Mouse (Mus musculus) fibroblast of lung, adult 2 months (primary cell): ENCODE measurements around the gene Tec.

Experiments
- DNase-seq: peaks from one replicate; pipeline ENCODE4 v3.0.0-alpha.2; 2011; ENCODE audit warnings: low read depth

The Tec gene

GRCm38 (mm10) chr5:72783123-72783522 is 85.2 kb downstream of the Tec start:
- no peak for DNase-seq

GRCm38 (mm10) chr5:72781776-72782175 is 86.5 kb downstream of the Tec start:
- no peak for DNase-seq

GRCm38 (mm10) chr5:72776595-72776994 is 91.7 kb downstream of the Tec start:
- no peak for DNase-seq

- DNase-seq, result no peak
Observed at GRCm38 (mm10) chr5:72776127-72776526, 92.2 kb downstream of the Tec start.

DNA sequence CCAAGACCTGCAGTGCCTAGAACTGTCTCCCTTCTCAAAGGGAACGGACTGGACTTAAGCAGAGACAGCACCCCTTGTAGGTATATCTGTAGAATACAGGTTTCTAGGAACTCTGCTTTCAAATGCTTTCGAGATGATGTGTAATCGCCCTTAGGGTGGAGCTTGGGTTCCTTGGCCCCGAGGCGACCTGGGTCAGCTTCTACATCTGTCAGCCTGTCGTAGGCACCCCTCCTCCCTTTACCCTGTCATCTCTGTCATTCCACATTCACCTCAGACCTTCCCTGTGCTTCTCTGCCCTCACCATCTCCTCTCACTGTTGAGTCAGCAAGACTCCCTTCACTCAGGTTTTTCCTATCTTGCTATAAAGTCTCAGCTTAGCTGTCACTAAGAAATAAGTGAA is 98.4 kb downstream of the Tec start:
- DNase-seq, result no peak

GRCm38 (mm10) chr5:72763546-72763945 is 104.7 kb downstream of the Tec start:
- no peak for DNase-seq

- no peak for DNase-seq
Observed at GRCm38 (mm10) chr5:72763025-72763424, 105.3 kb downstream of the Tec start.

GRCm38 (mm10) chr5:72761758-72762157 is 106.5 kb downstream of the Tec start:
- DNase-seq, result no peak

DNA sequence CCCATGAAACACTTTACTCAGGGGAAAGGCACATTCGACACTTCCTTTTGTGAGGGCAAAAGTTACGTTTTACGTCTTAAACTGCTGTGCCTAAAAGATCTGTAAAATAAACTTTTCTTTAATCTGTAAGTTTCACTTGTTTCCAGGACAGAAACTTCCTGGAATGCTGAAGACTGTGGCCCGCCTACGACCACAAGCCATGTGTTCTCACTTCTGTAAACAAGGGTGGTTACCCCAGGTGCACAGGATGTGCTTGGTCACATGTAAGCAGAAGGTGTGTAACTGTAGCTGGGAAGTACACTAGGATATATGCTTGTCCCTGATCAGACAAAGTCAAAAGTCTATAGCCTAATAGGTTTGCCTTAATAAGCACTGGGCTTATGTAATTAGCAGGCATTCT is 107.0 kb downstream of the Tec start:
- no peak for DNase-seq

- DNase-seq, result no peak
Observed at GRCm38 (mm10) chr5:72758925-72759924, 109.1 kb downstream of the Tec start.

GRCm38 (mm10) chr5:72757155-72757773 is 111.0 kb downstream of the Tec start:
- peak; percentile 20 for DNase-seq

GRCm38 (mm10) chr5:72755941-72756340 is 112.3 kb downstream of the Tec start:
- DNase-seq, result no peak

- DNase-seq, result no peak
Observed at GRCm38 (mm10) chr5:72755035-72755434, 113.2 kb downstream of the Tec start.

DNA sequence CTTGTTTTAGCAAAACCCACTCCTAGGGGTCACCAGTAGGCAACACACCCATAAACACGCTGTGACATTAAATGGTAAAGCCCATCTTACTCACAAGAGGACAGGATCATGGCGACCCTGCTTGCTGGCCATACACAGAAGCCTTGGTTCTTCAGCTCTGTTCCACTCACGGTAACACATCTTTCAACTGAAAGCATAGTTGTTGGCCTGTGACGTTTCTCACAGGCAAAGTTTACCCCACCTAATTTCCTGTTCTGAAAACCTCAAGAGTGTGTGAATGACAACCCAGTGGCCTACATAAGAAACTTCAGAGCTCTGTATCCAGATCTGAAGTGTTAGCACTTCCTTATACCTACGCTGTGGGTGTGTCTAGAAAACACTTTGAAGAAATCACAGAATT is 115.7 kb downstream of the Tec start, which contains the start of gene Txk:
Gene Txk (minus strand): TSS at position 193 of the 400 bp plus-strand sequence.
- DNase-seq, result no peak

DNA sequence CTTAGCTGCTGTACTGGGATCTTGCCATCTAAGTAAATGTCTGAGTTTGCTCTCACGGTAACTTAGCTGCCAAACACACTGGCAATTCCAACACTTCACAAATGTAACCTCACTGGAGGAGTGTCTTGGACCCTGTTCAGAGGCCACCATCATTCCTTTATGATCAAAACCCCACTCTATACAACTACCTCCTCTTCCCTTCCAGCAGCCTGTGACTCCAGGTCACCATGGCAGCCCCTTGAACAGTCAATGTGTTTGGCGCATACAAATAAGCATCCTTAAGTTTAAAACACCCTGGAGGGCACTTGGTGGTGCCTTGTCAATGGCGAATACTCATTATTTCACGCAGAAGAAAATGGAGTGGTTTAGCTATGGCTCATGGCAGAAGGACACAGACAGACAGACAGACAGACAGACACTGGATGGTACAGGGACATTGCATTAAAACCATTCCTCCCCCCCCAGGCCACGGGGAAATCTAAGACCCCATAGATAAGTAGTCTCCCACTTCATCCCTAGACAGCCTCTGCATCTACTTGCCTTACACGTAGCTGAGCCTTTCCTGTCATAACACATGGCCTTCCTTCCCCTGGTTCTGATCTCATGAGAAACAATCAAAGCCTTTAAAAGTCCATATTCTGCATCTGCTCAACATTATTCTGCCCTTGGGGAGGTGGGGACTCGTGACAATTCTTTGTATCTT is 117.1 kb downstream of the Tec start:
- no peak for DNase-seq

DNA sequence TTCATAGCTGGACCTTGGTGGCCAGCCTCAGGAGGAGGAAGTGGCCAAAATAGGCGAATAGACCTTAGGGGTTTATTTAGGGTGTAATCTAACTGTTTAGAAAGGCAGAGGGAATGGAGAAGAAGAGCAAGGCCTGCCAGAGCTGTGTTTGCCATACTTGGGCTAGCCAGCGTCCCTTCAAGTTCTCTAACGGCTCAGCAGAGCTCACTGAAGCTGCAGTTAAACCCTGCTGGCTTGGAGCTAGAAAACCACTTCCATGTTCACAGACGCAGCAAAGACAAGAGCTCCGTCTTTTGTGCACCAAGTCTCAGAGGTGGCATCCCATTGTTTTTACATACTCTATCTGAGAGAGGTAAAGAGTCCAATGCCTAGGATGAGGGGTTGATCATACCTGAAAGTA is 118.1 kb downstream of the Tec start:
- no peak for DNase-seq

GRCm38 (mm10) chr5:72748659-72749265 is 119.5 kb downstream of the Tec start:
- no peak for DNase-seq

DNA sequence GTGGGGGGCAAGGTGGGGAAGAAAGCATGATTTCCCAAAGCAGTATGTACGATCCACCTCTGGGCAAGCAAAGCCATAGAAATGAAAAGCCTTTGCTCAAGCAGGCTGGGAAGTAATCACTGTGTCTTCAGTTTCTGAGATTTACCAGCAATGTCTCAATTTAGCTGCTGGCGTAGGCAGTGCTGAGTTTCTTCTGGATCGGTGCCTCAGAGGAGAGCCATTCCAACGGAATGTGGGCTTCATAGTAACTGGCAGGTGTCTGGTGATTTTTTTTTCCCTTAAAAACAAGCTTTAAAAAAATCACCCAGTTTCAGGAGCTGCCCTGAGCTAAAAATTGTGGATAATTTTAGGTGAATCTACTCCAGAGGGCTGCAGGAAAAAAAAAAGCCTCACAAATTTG is 120.9 kb downstream of the Tec start:
- peak; percentile 20 for DNase-seq

DNA sequence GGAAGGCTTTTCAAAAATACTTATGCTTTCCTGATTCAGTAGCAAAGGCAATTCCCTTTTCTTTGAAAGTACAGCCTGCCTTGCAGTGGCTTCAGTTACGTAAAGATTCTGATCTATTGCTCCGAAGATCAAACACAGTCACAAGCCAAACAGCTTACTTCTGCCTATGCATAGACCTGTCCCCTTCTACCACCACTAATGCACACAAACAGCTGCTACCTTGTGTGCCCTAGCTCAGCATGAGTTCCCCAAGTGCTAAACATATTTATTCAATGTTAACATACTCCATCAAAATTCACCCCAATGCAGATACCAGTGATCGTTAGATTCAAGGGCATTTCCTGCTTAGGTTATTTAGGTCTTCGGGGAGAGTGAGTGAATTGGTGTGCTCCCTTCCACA is 121.8 kb downstream of the Tec start:
- no peak for DNase-seq

- DNase-seq, result no peak
Observed at GRCm38 (mm10) chr5:72743103-72743502, 125.2 kb downstream of the Tec start.

- DNase-seq, result no peak
Observed at GRCm38 (mm10) chr5:72736868-72737267, 131.4 kb downstream of the Tec start.

DNA sequence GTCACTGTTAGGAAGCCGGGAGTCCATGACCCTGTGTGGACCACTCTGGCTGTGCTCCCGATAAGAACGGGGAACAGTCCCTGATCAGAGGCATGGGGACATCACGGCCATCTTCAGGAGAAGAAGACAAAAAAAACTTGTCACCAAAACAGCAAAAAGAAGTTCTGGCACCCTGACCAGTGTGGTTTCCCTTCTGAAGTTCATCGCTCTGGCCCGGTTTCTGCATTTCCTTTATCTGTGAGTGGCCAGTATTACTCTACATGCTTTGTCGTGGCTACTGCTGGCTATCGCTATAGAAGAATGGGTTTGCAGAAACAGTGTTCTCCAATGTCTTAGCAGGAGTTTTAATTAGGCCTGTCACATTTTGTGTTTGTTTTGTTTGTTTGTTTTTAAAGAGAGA is 131.8 kb downstream of the Tec start:
- no peak for DNase-seq
